Mouse (Mus musculus) forebrain, embryonic 12.5 days (tissue): ENCODE data around the gene Syne1. TPM values are rescaled to one million over a fixed set of nuclear protein-coding genes. Genes with fewer than 3 reads are reported as not detected.
A peak's percentile ranks its signal among the peaks of the same experiment; 100 is the strongest.

ENCODE experiments used
- ATAC-seq: fragments of 200-750 bp; cut with Nextera tagmentation; 2 replicates; pipeline ENCODE4 v1.8.0; 2017; ENCODE audit warnings: moderate TSS enrichment; ENCODE audit not compliant: low FRiP score
- H3K27ac ChIP-seq: fragments of 300-500 bp; sonication (generic); 2 replicates; pipeline ENCODE4 v1.5.1; 2016; ENCODE audit warnings: mild to moderate bottlenecking
- H3K27me3 ChIP-seq: fragments of 300-500 bp; sonication (generic); 2 replicates; pipeline ENCODE4 v1.6.1; 2016; ENCODE audit warnings: mild to moderate bottlenecking
- H3K36me3 ChIP-seq: fragments of 300-500 bp; sonication (generic); replicated peaks from 2 replicates; pipeline ENCODE4 v1.6.1; 2016; ENCODE audit warnings: mild to moderate bottlenecking
- H3K4me1 ChIP-seq: fragments of 300-500 bp; sonication (generic); 2 replicates; pipeline ENCODE4 v1.6.1; 2016
- H3K4me2 ChIP-seq: fragments of 300-500 bp; sonication (generic); 2 replicates; pipeline ENCODE4 v1.6.1; 2016; ENCODE audit warnings: mild to moderate bottlenecking, moderate library complexity
- H3K4me3 ChIP-seq: fragments of 300-500 bp; sonication (generic); replicated peaks from 2 replicates; pipeline ENCODE4 v1.5.1; 2016; ENCODE audit warnings: mild to moderate bottlenecking
- H3K9ac ChIP-seq: fragments of 300-500 bp; sonication (generic); 2 replicates; pipeline ENCODE4 v1.6.1; 2016; ENCODE audit warnings: mild to moderate bottlenecking
- H3K9me3 ChIP-seq: fragments of 300-500 bp; sonication (generic); 2 replicates; pipeline ENCODE4 v1.6.1; 2016
- WGBS: fragments of 180-500 bp; shearing (Covaris S2); methylation state at CpG from one replicate; pipeline ENCODE4 v1.1.7; 2016; 5-methylcytosine and 5-hydroxymethylcytosine counted together
- polyA plus RNA-seq: library from polyadenylated mRNA; unstranded; fragments of >200 nt; fragmentation: Nextera tagmentation; extraction: Ambion mirVana; gene quantifications from 2 replicates; pipeline ENCODE4 v1.2.1, GENCODE M21; 2016

The Syne1 gene
- polyA plus RNA-seq, 1 experiment from 2014 or later = 3.2 TPM

- no peaks in the 10 kb centered on the region for H3K27me3 ChIP-seq
Observed at GRCm38 (mm10) chr10:5207905-5208641, 343.2 kb downstream of the Syne1 start.

GRCm38 (mm10) chr10:5205977-5206376 lies 345.3 kb downstream of the Syne1 start:
- WGBS = 89% methylated on average over 3 of the region's 3 CpGs
- no peaks in the 10 kb centered on the region for H3K9me3 ChIP-seq
- H3K27me3 ChIP-seq = no peaks in the 10 kb centered on the region
- H3K36me3 ChIP-seq = no peaks in the 10 kb centered on the region
- no peak overlapping the region for H3K27ac ChIP-seq
- H3K4me2 ChIP-seq = no peak overlapping the region
- no peak overlapping the region for H3K9ac ChIP-seq
- H3K4me3 ChIP-seq = no peak overlapping the region
- no peak for ATAC-seq
- H3K4me1 ChIP-seq = no peaks in the 10 kb centered on the region

More at GRCm38 (mm10) chr10:5207905-5208641, 343.2 kb downstream of the Syne1 start:
- Histone ChIP-seq H3K4me2 (no peak overlapping the region), H3K4me3 (no peak overlapping the region), H3K9ac (no peak overlapping the region), H3K27ac (no peak overlapping the region), H3K9me3 (no peaks in the 10 kb centered on the region), H3K4me1 (no peaks in the 10 kb centered on the region), H3K36me3 (no peaks in the 10 kb centered on the region)
- 63% methylated on average over 7 of the region's 7 CpGs for WGBS
- no peak for ATAC-seq

GRCm38 (mm10) chr10:5205570-5205969 lies 345.7 kb downstream of the Syne1 start:
- no peaks in the 10 kb centered on the region for H3K9me3 ChIP-seq
- WGBS = 84% methylated on average over 5 of the region's 5 CpGs
- ATAC-seq = no peak

GRCm38 (mm10) chr10:5203837-5204236 lies 347.4 kb downstream of the Syne1 start:
- Histone ChIP-seq H3K9ac (no peak overlapping the region), H3K4me3 (no peak overlapping the region), H3K36me3 (no peaks in the 10 kb centered on the region), H3K9me3 (no peaks in the 10 kb centered on the region), H3K27ac (no peak overlapping the region), H3K4me2 (no peak overlapping the region), H3K27me3 (no peaks in the 10 kb centered on the region), H3K4me1 (no peaks in the 10 kb centered on the region)
- WGBS = 79% methylated on average over 10 of the region's 10 CpGs
- no peak for ATAC-seq

More at GRCm38 (mm10) chr10:5205570-5205969, 345.7 kb downstream of the Syne1 start:
- Histone ChIP-seq H3K4me1 (no peaks in the 10 kb centered on the region), H3K27me3 (no peaks in the 10 kb centered on the region), H3K4me3 (no peak overlapping the region), H3K4me2 (no peak overlapping the region), H3K36me3 (no peaks in the 10 kb centered on the region), H3K27ac (no peak overlapping the region), H3K9ac (no peak overlapping the region)

GRCm38 (mm10) chr10:5197356-5197755 lies 353.9 kb downstream of the Syne1 start:
- Histone ChIP-seq H3K4me2 (no peak overlapping the region), H3K9ac (no peak overlapping the region), H3K9me3 (no peaks in the 10 kb centered on the region), H3K36me3 (no peaks in the 10 kb centered on the region), H3K27ac (no peak overlapping the region), H3K4me1 (no peaks in the 10 kb centered on the region), H3K4me3 (no peak overlapping the region), H3K27me3 (no peaks in the 10 kb centered on the region)
- WGBS = 87% methylated on average over 2 of the region's 2 CpGs
- ATAC-seq = no peak

- ATAC-seq = no peak
- no peaks in the 10 kb centered on the region for H3K36me3 ChIP-seq
- no peaks in the 10 kb centered on the region for H3K4me1 ChIP-seq
- H3K27me3 ChIP-seq = no peaks in the 10 kb centered on the region
- H3K9ac ChIP-seq = no peak overlapping the region
- no peaks in the 10 kb centered on the region for H3K9me3 ChIP-seq
- H3K4me3 ChIP-seq = no peak overlapping the region
- no peak overlapping the region for H3K27ac ChIP-seq
- H3K4me2 ChIP-seq = no peak overlapping the region
- 91% methylated on average over 5 of the region's 5 CpGs for WGBS
Observed at GRCm38 (mm10) chr10:5196267-5196666, 355.0 kb downstream of the Syne1 start.

- Histone ChIP-seq H3K27ac (no peak overlapping the region), H3K4me2 (peak overlapping the region; percentile 58; the same call in 1 of the 2 replicates)
- WGBS = 72% methylated on average over 5 of the region's 5 CpGs
Observed at GRCm38 (mm10) chr10:5195288-5195687, 356.0 kb downstream of the Syne1 start.

GRCm38 (mm10) chr10:5194671-5195234 lies 356.5 kb downstream of the Syne1 start:
- no peaks in the 10 kb centered on the region for H3K9me3 ChIP-seq
- H3K4me3 ChIP-seq = peak overlapping the region; percentile 45
- H3K4me2 ChIP-seq = peak overlapping the region; percentile 58
- WGBS = 0% methylated on average over 13 of the region's 13 CpGs
- H3K4me1 ChIP-seq = no peaks in the 10 kb centered on the region
- no peaks in the 10 kb centered on the region for H3K36me3 ChIP-seq
- H3K27me3 ChIP-seq = no peaks in the 10 kb centered on the region
- ATAC-seq = peak; percentile 99
- H3K9ac ChIP-seq = peak overlapping the region; percentile 41
- H3K27ac ChIP-seq = peak overlapping the region; percentile 66

More at GRCm38 (mm10) chr10:5195288-5195687, 356.0 kb downstream of the Syne1 start:
- no peaks in the 10 kb centered on the region for H3K36me3 ChIP-seq
- no peak for ATAC-seq
- no peak overlapping the region for H3K4me3 ChIP-seq
- H3K9ac ChIP-seq = no peak overlapping the region
- no peaks in the 10 kb centered on the region for H3K9me3 ChIP-seq
- H3K27me3 ChIP-seq = no peaks in the 10 kb centered on the region
- no peaks in the 10 kb centered on the region for H3K4me1 ChIP-seq

GRCm38 (mm10) chr10:5194081-5194670 lies 357.1 kb downstream of the Syne1 start:
- Histone ChIP-seq H3K36me3 (no peaks in the 10 kb centered on the region), H3K4me2 (peak overlapping the region; percentile 58), H3K27ac (peak overlapping the region; percentile 66), H3K4me1 (no peaks in the 10 kb centered on the region), H3K9ac (peak overlapping the region; percentile 41), H3K27me3 (no peaks in the 10 kb centered on the region), H3K4me3 (peak overlapping the region; percentile 45), H3K9me3 (no peaks in the 10 kb centered on the region)
- under 1% methylated on average over 13 of the region's 13 CpGs for WGBS
- ATAC-seq = peak; percentile 85

- Histone ChIP-seq H3K9me3 (no peaks in the 10 kb centered on the region), H3K27ac (no peak overlapping the region), H3K4me2 (no peak overlapping the region), H3K4me3 (no peak overlapping the region), H3K4me1 (no peaks in the 10 kb centered on the region), H3K36me3 (no peaks in the 10 kb centered on the region), H3K27me3 (no peaks in the 10 kb centered on the region), H3K9ac (no peak overlapping the region)
- 84% methylated on average over 9 of the region's 9 CpGs for WGBS
- no peak for ATAC-seq
Observed at GRCm38 (mm10) chr10:5192861-5193490, 358.3 kb downstream of the Syne1 start.

GRCm38 (mm10) chr10:5190756-5191155 lies 360.5 kb downstream of the Syne1 start:
- 86% methylated on average over 4 of the region's 4 CpGs for WGBS
- Histone ChIP-seq H3K9ac (no peak overlapping the region), H3K4me3 (no peak overlapping the region), H3K4me2 (no peak overlapping the region), H3K4me1 (no peaks in the 10 kb centered on the region), H3K36me3 (no peaks in the 10 kb centered on the region), H3K27ac (no peak overlapping the region), H3K27me3 (no peaks in the 10 kb centered on the region), H3K9me3 (no peaks in the 10 kb centered on the region)
- no peak for ATAC-seq

GRCm38 (mm10) chr10:5188890-5189289 lies 362.4 kb downstream of the Syne1 start:
- Histone ChIP-seq H3K36me3 (no peaks in the 10 kb centered on the region), H3K9ac (no peak overlapping the region), H3K27ac (no peak overlapping the region), H3K27me3 (no peaks in the 10 kb centered on the region), H3K9me3 (no peaks in the 10 kb centered on the region), H3K4me3 (no peak overlapping the region), H3K4me2 (no peak overlapping the region), H3K4me1 (no peaks in the 10 kb centered on the region)
- no peak for ATAC-seq
